In genomic region chr1:21078481-21079214, GRCm38 (mm10) we compare ENCODE assay signal across 8 mouse cellular contexts. TPM values are rescaled to one million over a fixed set of nuclear protein-coding genes. Genes with fewer than 3 reads are reported as not detected.
DNase-seq lines count a peak whose midpoint lies in the region; ATAC-seq lines count a peak whose summit lies in the region.

No protein-coding gene starts in this region.

- H3K4me2 ChIP-seq in limb, embryonic 15.5 days = peak overlapping the region; percentile 75

- under 1% methylated on average over 36 of the region's 36 CpGs for WGBS in limb, embryonic 15.5 days

- no peaks in the 10 kb centered on the region for H3K36me3 ChIP-seq in limb, embryonic 15.5 days

- H3K4me1 ChIP-seq in limb, embryonic 15.5 days = peaks cover 52% of the 10 kb centered on the region

- H3K9ac ChIP-seq in limb, embryonic 15.5 days = peak overlapping the region; percentile 84

- peak; percentile 42 for ATAC-seq in granulocyte monocyte progenitor cell, adult 5-6 weeks (replicated peaks; ENCODE audit: poor library complexity, severe bottlenecking)
- ATAC-seq in limb, embryonic 15.5 days (ENCODE audit: insufficient number of reproducible peaks, low FRiP score, low TSS enrichment, low read depth) = peak; percentile 62
- ATAC-seq in monocyte, adult 5-6 weeks (replicated peaks; ENCODE audit: insufficient number of reproducible peaks, low FRiP score, low TSS enrichment, poor library complexity, severe bottlenecking) = 0 out of 2 replicates have a peak, but pooled peaks have one; percentile 15

- no peaks in the 10 kb centered on the region for H3K27me3 ChIP-seq in limb, embryonic 15.5 days

- peak; percentile 31 for DNase-seq in adrenal gland, adult 8-10 months
- no peak for DNase-seq in adrenal gland, adult (ENCODE audit: inconsistent age in 2 of 2, low spot score in 1 of 2)
- DNase-seq in right cerebral cortex, postnatal 10 days (ENCODE audit: low spot score in 2 of 2) = peak; percentile 35 to 36
- no peak for DNase-seq in right cerebral cortex, adult 18-20 months
- no peak for DNase-seq in left cerebral cortex, adult 18-20 months (ENCODE audit: low spot score in 2 of 2)

- peak overlapping the region; percentile 83 for H3K27ac ChIP-seq in limb, embryonic 15.5 days

- no peaks in the 10 kb centered on the region for H3K9me3 ChIP-seq in limb, embryonic 15.5 days

- peak overlapping the region; percentile 74 for H3K4me3 ChIP-seq in limb, embryonic 15.5 days

RNA-seq across cellular contexts. Expression of gene Tram2, which starts 0.4 kb away (rescaled TPM):
- 1 to 10 TPM; 3.7 to 6.8 (median 5.8) TPM for total RNA-seq in adrenal gland, adult 8-10 months (2022)
- total RNA-seq in granulocyte monocyte progenitor cell, adult 5-6 weeks (2014; fragmentation: Nextera tagmentation) = 8.9 and 9.3 TPM in 2 replicates
- total RNA-seq in granulocyte monocyte progenitor cell, adult 5-6 weeks (2017) = 2.2 and 4.0 TPM in 2 replicates
- polyA plus RNA-seq in limb, embryonic 15.5 days (2015; fragmentation: Nextera tagmentation; extraction: Ambion mirVana) = 10.9 and 11.5 TPM in 2 replicates
- total RNA-seq in monocyte, adult 5-6 weeks (2017) = 1.1 to 4.7 TPM (median 2.1 TPM) in 3 replicates
- 1 to 10 TPM; 1.0 to 1.1 TPM for total RNA-seq in left cerebral cortex, adult 18-20 months (2021)

Comparison
In these comparisons a context has a peak if more than half of its experiments do, and no peak if none do; other contexts are left out.
1. DNase-seq: peak in adrenal gland, adult 8-10 months (single experiment) and right cerebral cortex, postnatal 10 days (2 of 2); none in adrenal gland, adult (0 of 2), right cerebral cortex, adult 18-20 months (single experiment) and left cerebral cortex, adult 18-20 months (0 of 2).
2. Peak in every context shown above with its lines, with median percentiles within 50 percentile points of each other: ATAC-seq.